Mouse (Mus musculus) layer of hippocampus, postnatal 25 days (tissue): ENCODE data around the gene Ifi35. TPM values are rescaled to one million over a fixed set of nuclear protein-coding genes. Genes with fewer than 3 reads are reported as not detected.

ENCODE experiments used
- microRNA-seq, 2 experiments: library from miRNA; unstranded; fragments of <30 nt; microRNA quantifications; one replicate each; pipeline ENCODE4 v1.2.0; 2021
- total RNA-seq, 2 experiments: library from RNA; stranded (reverse); gene quantifications; 2 replicates each; pipeline ENCODE4 v1.2.3; 2021

The Ifi35 gene
- total RNA-seq, 2 experiments from 2014 or later = 1.9 to 2.2 TPM

Small RNA genes lying within 50 kb of the gene (microRNA-seq; reads per million reads assigned to microRNA genes)
- gene Mir6929 = 0 to 0.20 reads per million in 2 experiments

Other genes with a start within 250 kb of the Ifi35 start
- gene Ezh1, start 221.9 kb upstream of the Ifi35 start, total RNA-seq = 10 to 100 TPM; 57.1 to 62.1 TPM
- gene Ramp2, start 202.4 kb upstream of the Ifi35 start, total RNA-seq = 10 to 100 TPM; 50.2 to 72.5 TPM
- 10 to 100 TPM; 70.0 to 75.2 TPM for gene Vps25, start 194.7 kb upstream of the Ifi35 start, total RNA-seq
- gene Wnk4, start 187.8 kb upstream of the Ifi35 start, total RNA-seq = 1 to 10 TPM; 6.2 to 7.7 TPM
- under 1 TPM; 0.25 to 0.35 TPM for gene Cntd1, start 169.4 kb upstream of the Ifi35 start, total RNA-seq
- 100 to 1,000 TPM in 1 of 2 experiments, 10 to 100 TPM in 1; 87.2 to 117 TPM for gene Coa3, start 169.3 kb upstream of the Ifi35 start, total RNA-seq
- 100 to 1,000 TPM; 204 to 230 TPM for gene Becn1, start 146.1 kb upstream of the Ifi35 start, total RNA-seq
- 100 to 1,000 TPM; 119 to 126 TPM for gene Psme3, start 132.2 kb upstream of the Ifi35 start, total RNA-seq
- 1 to 10 TPM; 5.8 to 8.0 TPM for gene Aoc2, start 123.3 kb upstream of the Ifi35 start, total RNA-seq
- gene Aoc3, start 117.8 kb upstream of the Ifi35 start, total RNA-seq = under 1 TPM; 0.86 to 0.99 TPM
- gene G6pc, start 80.8 kb upstream of the Ifi35 start, total RNA-seq = not detected
- gene Aarsd1, start 30.8 kb upstream of the Ifi35 start, total RNA-seq = 10 to 100 TPM; 43.9 to 48.9 TPM
- gene Gm27029, start 23.6 kb upstream of the Ifi35 start, total RNA-seq = 1 to 10 TPM; 4.5 to 6.5 TPM
- gene Rundc1, start 23.3 kb upstream of the Ifi35 start, total RNA-seq = 10 to 100 TPM; 30.7 to 33.2 TPM
- 1 to 10 TPM; 1.3 to 1.4 TPM for gene Ptges3l, start 23.1 kb upstream of the Ifi35 start, total RNA-seq
- 10 to 100 TPM; 50.0 to 52.5 TPM for gene Rpl27, start 6.1 kb upstream of the Ifi35 start, total RNA-seq
- 100 to 1,000 TPM; 145 to 159 TPM for gene Rnd2, start 16.6 kb downstream of the Ifi35 start, total RNA-seq
- 10 to 100 TPM; 33.2 to 36.0 TPM for gene Vat1, start 17.8 kb downstream of the Ifi35 start, total RNA-seq
- 1 to 10 TPM in 1 of 2 experiments, under 1 TPM in 1; 0.94 to 1.1 TPM for gene Brca1, start 103.5 kb downstream of the Ifi35 start, total RNA-seq
- 100 to 1,000 TPM; 128 to 142 TPM for gene Nbr1, start 103.7 kb downstream of the Ifi35 start, total RNA-seq
- gene Tmem106a, start 133.8 kb downstream of the Ifi35 start, total RNA-seq = 1 to 10 TPM in 1 of 2 experiments, under 1 TPM in 1; 0.63 to 1.1 TPM
- gene Gm11634, start 150.8 kb downstream of the Ifi35 start, total RNA-seq = not detected
- gene Rdm1, start 178.8 kb downstream of the Ifi35 start, total RNA-seq = 1 to 10 TPM; 8.1 to 8.2 TPM
- 10 to 100 TPM; 10.4 to 11.9 TPM for gene Arl4d, start 217.1 kb downstream of the Ifi35 start, total RNA-seq